Mouse (Mus musculus): ENCODE results near the gene 4933415F23Rik.

The 4933415F23Rik gene

GRCm38 (mm10) chr1:23102021-23102420, at the start of gene 4933415F23Rik:
Gene 4933415F23Rik, minus strand, starts transcription at chr1:23102253.
- DNase-seq, result no peak

- DNase-seq, result no peak
Measured at GRCm38 (mm10) chr1:23151722-23152121, 49.7 kb upstream of the 4933415F23Rik start.

GRCm38 (mm10) chr1:23146198-23146873, 44.3 kb upstream of the 4933415F23Rik start:
- no peak for DNase-seq

DNA sequence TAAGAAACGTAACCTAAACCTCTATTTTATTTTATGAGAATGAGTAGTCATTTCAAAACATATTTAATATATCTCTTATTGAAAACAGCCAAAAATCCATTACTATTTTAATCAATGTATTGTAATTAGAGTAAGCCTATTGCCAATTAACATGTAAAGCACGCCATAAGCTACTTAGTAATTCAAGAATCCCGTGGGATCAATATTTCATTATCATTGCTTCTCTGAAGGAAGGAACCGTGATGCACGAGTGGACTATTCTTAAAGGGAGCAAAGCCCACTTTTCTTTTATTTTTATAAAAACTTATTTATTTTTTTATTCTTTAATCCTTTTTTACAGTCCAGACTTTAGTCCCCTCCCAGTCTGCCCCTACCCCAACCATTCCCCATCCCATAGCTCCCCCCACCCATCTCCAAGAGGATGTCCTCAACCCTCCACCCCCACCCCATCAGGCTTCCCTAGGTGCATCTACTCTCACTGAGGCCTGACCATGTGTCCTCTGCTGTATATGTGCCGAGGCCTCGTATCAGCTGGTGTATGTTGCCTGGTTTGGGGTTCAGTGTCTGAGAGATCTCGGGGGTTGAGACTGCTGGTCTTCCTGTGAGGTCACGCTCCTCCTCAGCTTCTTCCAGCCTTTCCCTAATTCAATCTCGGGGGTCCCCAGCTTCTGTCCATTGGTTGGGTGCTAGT, 39.2 kb upstream of the 4933415F23Rik start:
- no peak for DNase-seq

DNA sequence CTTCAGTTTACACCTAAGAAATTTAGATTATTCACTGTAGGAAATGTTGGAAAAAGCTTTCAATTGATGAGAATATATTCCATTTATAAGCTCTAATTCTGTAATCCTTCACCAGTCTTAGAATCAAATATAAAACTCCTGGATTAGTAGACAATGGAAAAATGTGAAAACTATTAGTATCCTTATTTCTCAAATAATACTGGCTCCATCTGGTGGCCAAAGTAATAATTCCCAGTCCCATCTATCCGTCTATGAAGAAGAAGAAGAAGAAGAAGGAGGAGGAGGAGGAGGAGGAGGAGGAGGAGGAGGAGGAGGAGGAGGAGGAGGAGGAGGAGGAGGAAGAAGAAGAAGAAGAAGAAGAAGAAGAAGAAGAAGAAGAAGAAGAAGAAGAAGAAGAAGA, 38.5 kb upstream of the 4933415F23Rik start:
- peak in 1 of 2 experiments; percentile 27 for DNase-seq

GRCm38 (mm10) chr1:23120901-23121300, 18.8 kb upstream of the 4933415F23Rik start:
- DNase-seq, result no peak

DNA sequence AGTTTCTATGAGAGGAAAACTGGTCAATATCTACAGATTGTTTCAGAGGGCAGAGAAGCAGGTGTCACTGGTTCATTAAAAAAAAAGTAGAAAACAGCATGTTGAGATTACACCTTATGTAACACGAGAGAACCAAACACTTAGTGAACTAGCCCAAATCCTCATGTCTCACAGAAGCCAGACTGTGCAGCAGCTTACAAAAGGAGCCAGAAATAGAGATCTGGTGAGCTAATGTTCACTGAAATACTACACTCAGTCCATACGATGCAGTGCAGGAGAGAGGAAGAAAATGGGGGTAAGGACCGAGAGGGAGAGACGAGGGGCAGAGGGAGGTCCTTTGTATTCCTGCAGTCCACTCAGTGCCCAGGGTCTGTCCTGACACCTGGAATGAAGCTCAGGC, 17.4 kb upstream of the 4933415F23Rik start:
- DNase-seq, result no peak

- peak in 1 of 2 experiments; percentile 12 for DNase-seq
Measured at GRCm38 (mm10) chr1:23117423-23117822, 15.4 kb upstream of the 4933415F23Rik start.

- DNase-seq, result no peak
Measured at GRCm38 (mm10) chr1:23109191-23109590, 7.1 kb upstream of the 4933415F23Rik start.

DNA sequence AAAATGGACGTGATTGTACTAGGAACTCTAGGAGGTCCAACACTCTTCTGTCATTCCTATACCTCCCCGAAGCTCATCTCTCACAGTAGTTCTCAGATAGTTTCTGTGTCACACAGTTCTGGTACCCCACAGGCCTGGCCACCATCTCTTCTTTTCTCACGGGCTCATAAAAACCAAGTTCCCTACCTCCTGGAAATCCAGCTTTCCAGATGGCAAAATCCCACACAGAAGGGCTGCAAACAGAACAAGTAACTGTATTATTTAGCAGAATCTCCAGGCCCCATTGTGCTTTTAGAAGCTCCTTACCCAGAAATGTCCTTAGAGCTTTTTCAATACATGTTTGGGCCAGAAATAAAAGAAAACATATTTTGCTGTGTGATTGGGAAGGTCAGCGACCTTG, 828 bp upstream of the 4933415F23Rik start:
- no peak for DNase-seq

DNA sequence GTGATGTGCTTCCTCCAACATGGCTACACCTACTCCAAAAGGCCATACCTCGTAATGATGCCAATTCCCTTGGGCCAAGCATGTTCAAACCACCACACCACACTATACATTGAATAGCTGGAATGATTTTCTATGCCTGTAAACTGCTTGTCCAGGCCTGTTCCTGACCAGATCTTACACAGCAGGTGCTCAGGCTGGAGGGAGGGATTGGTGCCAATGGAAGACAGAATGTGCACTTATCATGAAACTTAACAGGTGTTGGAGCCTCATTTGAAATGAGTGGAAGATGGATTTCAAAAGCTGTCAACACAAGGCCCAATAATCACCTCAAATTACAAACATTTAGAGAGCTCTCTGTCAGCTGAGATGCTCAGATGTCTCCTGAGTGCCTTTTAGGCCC, 2.3 kb downstream of the 4933415F23Rik start:
- DNase-seq, result no peak

GRCm38 (mm10) chr1:23098451-23098850, 3.6 kb downstream of the 4933415F23Rik start:
- no peak for DNase-seq

- DNase-seq, result no peak
Measured at GRCm38 (mm10) chr1:23097996-23098395, 4.1 kb downstream of the 4933415F23Rik start.

DNA sequence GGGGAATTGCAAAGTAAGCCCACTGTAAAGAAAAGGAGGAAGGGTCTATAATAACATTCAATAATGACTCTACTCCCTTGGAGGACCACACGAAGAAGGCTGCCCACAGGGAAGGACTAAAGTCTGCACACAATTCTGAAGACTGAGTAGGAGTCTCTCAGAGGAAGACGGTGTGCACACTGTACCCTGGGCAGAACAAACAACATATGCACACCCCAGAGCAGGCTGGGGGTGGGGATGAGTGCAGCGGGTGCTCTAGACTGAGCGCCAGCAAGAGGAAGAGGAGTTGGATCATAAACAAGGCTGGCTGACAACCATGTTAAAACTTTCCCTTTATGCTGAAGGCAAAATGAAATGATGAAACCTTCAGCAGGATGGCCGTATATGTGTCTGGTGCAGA, 34.3 kb downstream of the 4933415F23Rik start:
- no peak for DNase-seq

- no peak for DNase-seq
Measured at GRCm38 (mm10) chr1:23064717-23065475, 37.2 kb downstream of the 4933415F23Rik start.

GRCm38 (mm10) chr1:23063946-23064345, 38.1 kb downstream of the 4933415F23Rik start:
- DNase-seq, result no peak

- DNase-seq, result peak; percentile 29 to 51
Measured at GRCm38 (mm10) chr1:23061614-23062373, 40.3 kb downstream of the 4933415F23Rik start.

DNA sequence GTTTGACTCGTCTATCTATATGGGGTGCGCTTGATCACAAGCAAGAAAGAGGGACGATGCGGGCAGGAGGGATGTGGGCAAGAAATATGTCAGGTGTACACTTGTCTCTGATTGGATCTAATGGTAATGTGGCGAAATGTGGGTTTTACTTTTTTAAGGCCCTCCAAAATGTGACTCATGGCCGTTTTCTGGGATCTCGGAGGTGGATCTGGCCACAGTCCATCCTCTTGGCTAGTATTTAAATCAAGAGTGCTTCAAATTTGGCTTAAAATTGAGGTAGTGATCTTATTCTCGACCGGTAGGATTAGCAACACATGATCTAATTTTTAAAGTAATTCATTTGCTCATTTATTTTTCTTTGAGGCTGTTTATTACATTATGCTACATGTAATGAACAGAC, 42.0 kb downstream of the 4933415F23Rik start:
- no peak for DNase-seq
